Mouse (Mus musculus): ENCODE data around the gene Mfsd6. TPM values are rescaled to one million over a fixed set of nuclear protein-coding genes. Genes with fewer than 3 reads are reported as not detected.
"Not testable (repeated sequence)": the region's sequence is repeated elsewhere in the genome, so short reads cannot be mapped to it uniquely, and the experiment has no call there.

Mfsd6 gene
- polyA plus RNA-seq, 1 experiment from 2014 or later = 11.7 TPM

DNA sequence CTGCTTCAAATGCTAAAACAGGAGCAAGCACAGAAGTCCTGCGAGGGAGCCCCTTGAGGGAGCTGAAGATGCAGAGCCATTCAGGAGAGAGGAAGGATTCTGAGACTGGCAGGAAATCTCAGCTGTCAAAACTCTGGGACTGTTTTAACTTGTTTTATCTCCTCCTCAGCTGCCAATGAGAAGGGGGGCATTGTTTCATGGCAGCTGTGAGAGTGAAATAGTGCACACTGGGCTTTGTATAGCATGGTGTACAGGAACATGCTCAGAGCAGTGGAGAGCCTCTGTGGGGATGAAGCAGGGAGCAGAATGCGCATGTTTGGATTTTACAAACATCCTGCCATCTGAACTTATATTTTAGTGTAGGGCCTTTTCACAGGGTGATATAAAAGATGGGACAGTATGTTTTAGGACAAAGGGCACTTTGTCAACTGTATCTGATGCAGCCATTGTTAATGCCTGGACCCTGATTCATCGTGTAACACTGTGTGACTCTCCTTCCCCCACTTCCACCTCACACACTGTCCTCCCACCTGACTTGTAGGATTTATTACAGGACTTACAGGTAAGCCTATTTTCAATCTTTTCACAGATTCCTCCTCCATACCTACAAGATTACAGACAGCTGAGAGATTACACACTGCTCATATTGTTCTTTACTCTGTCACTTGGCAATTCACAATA, 9.1 kb downstream of the Mfsd6 start:
- WGBS = 54% methylated on average over 3 of the region's 3 CpGs
- no peak overlapping the region for H3K4me3 ChIP-seq (ENCODE audit: low read length)
- H3K36me3 ChIP-seq (ENCODE audit: control insufficient read depth, insufficient read depth, low read length) = no peaks in the 10 kb centered on the region
- no peak overlapping the region for H3K27ac ChIP-seq (ENCODE audit: low read depth, low read length)
- H3K4me2 ChIP-seq (ENCODE audit: low read length) = no peak overlapping the region
- H3K4me1 ChIP-seq (ENCODE audit: control insufficient read depth, insufficient read depth, low read depth, low read length) = peaks cover 12% of the 10 kb centered on the region
- ATAC-seq = 0 out of 2 replicates have a peak, but pooled peaks have one; percentile 18
- no peaks in the 10 kb centered on the region for H3K9me3 ChIP-seq (ENCODE audit: control insufficient read depth, low read length)
- H3K9ac ChIP-seq (ENCODE audit: low read depth, low read length) = no peak overlapping the region
- no peaks in the 10 kb centered on the region for H3K27me3 ChIP-seq (replicated peaks; ENCODE audit: control insufficient read depth, insufficient read depth, low read length)

DNA sequence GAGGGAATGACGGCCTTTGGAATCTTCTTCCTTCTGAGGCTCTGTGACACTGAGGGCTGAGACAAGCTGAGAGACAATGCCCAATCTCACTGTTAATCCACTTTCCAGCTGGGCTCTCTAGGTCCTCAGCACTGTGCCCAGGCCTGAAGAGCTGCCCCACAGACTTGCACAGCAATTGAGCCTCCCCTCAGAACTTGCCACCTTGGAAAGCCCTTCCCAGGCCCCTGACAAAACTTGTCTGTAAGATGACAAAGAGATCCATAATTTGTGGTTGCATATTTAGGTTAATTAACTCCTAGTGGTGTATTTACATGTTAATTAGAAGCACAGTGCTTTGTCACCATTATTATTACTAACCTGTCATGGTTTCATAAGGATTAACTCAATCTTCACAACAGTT, 12.8 kb downstream of the Mfsd6 start:
- Histone ChIP-seq H3K4me1 (ENCODE audit: control insufficient read depth, insufficient read depth, low read depth, low read length) (peaks cover 13% of the 10 kb centered on the region), H3K27ac (ENCODE audit: low read depth, low read length) (no peak overlapping the region; the same call in 1 of the 2 replicates), H3K36me3 (ENCODE audit: control insufficient read depth, insufficient read depth, low read length) (no peaks in the 10 kb centered on the region), H3K27me3 (replicated peaks; ENCODE audit: control insufficient read depth, insufficient read depth, low read length) (no peaks in the 10 kb centered on the region), H3K4me2 (ENCODE audit: low read length) (no peak overlapping the region), H3K4me3 (ENCODE audit: low read length) (no peak overlapping the region), H3K9me3 (ENCODE audit: control insufficient read depth, low read length) (no peaks in the 10 kb centered on the region), H3K9ac (ENCODE audit: low read depth, low read length) (peak overlapping the region; percentile 31)
- peak; percentile 37; the same call in 1 of the 2 replicates for ATAC-seq
- 45% methylated on average over 1 of the region's 1 CpGs for WGBS

DNA sequence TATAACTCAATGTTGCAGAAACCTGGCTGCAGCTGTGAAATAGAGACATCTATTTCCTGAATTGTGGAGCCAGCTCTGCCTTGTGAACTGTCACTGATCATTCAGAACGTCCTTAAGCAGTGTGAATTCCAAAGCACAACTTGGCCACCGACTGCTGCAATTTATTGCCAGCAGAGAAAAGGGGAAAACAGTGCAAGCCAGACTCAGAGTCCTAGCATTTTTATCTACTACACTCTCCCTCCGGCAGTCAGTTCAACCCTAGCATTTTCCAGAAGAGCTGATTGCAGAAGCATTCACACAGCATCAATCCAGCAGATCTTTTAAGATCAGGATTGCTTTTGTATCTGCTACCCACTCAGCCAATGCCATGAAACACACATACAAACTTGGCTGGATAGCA, 13.2 kb downstream of the Mfsd6 start:
- peaks cover 13% of the 10 kb centered on the region for H3K4me1 ChIP-seq (ENCODE audit: control insufficient read depth, insufficient read depth, low read depth, low read length)
- H3K9ac ChIP-seq (ENCODE audit: low read depth, low read length) = peak overlapping the region; percentile 31
- no peaks in the 10 kb centered on the region for H3K9me3 ChIP-seq (ENCODE audit: control insufficient read depth, low read length)
- no peak overlapping the region for H3K4me3 ChIP-seq (ENCODE audit: low read length)
- no peak overlapping the region; the same call in 1 of the 2 replicates for H3K27ac ChIP-seq (ENCODE audit: low read depth, low read length)
- peak; percentile 41; the same call in 1 of the 2 replicates for ATAC-seq
- no peaks in the 10 kb centered on the region for H3K27me3 ChIP-seq (replicated peaks; ENCODE audit: control insufficient read depth, insufficient read depth, low read length)
- H3K36me3 ChIP-seq (ENCODE audit: control insufficient read depth, insufficient read depth, low read length) = no peaks in the 10 kb centered on the region
- H3K4me2 ChIP-seq (ENCODE audit: low read length) = no peak overlapping the region
- WGBS = 23% methylated on average over 3 of the region's 3 CpGs

DNA sequence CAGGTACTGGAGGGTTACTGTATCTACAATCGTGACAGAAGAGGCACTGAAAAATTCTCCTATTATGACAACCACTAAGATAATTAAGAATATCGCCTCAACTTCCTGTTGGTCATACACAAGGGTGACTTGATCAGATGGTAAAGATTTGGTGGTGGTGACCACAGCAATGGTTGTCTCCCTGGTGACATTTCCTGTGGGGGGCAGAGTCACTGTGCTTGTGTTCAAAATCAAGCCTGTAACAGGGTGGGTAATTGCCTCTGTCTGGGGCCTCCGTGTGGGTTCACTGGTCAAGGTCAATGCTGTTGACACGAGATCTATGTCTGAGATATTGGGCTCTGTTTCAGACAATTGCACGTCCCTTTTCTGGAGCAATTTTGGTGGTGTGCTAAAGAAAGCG, 18.5 kb downstream of the Mfsd6 start:
- Histone ChIP-seq H3K4me1 (ENCODE audit: control insufficient read depth, insufficient read depth, low read depth, low read length) (peaks cover 3% of the 10 kb centered on the region; the same call in 1 of the 2 replicates), H3K36me3 (ENCODE audit: control insufficient read depth, insufficient read depth, low read length) (peaks cover 2% of the 10 kb centered on the region; the same call in 1 of the 2 replicates), H3K9me3 (ENCODE audit: control insufficient read depth, low read length) (no peaks in the 10 kb centered on the region), H3K9ac (ENCODE audit: low read depth, low read length) (no peak overlapping the region), H3K27ac (ENCODE audit: low read depth, low read length) (no peak overlapping the region), H3K4me2 (ENCODE audit: low read length) (no peak overlapping the region), H3K27me3 (replicated peaks; ENCODE audit: control insufficient read depth, insufficient read depth, low read length) (no peaks in the 10 kb centered on the region), H3K4me3 (ENCODE audit: low read length) (no peak overlapping the region)
- 85% methylated on average over 6 of the region's 6 CpGs for WGBS
- no peak for ATAC-seq

DNA sequence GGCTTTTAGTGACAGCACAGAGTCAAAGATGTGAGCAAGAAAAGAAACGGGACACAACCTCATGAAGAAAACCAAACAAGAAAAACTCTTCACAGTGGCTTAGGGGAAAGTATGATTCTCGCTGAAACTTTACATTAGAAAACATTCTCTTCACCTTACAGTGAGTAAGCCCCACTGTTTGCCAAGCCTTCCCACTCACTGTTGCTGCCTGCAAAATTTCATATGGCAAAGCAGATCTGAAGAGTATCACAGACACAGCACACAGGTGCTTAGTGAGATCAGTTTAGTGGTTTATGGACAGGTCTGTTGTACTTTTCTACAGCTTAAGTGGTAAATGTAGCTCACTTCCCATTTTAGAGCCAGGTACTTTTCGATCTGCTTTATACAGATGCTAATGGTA, 20.2 kb downstream of the Mfsd6 start:
- H3K27ac ChIP-seq (ENCODE audit: low read depth, low read length) = no peak overlapping the region
- no peaks in the 10 kb centered on the region for H3K4me1 ChIP-seq (ENCODE audit: control insufficient read depth, insufficient read depth, low read depth, low read length)
- no peak for ATAC-seq
- H3K36me3 ChIP-seq (ENCODE audit: control insufficient read depth, insufficient read depth, low read length) = peaks cover 2% of the 10 kb centered on the region; the same call in 1 of the 2 replicates
- H3K4me2 ChIP-seq (ENCODE audit: low read length) = no peak overlapping the region
- H3K27me3 ChIP-seq (replicated peaks; ENCODE audit: control insufficient read depth, insufficient read depth, low read length) = no peaks in the 10 kb centered on the region
- 97% methylated on average over 3 of the region's 3 CpGs for WGBS
- H3K9me3 ChIP-seq (ENCODE audit: control insufficient read depth, low read length) = no peaks in the 10 kb centered on the region
- H3K9ac ChIP-seq (ENCODE audit: low read depth, low read length) = no peak overlapping the region
- no peak overlapping the region for H3K4me3 ChIP-seq (ENCODE audit: low read length)

DNA sequence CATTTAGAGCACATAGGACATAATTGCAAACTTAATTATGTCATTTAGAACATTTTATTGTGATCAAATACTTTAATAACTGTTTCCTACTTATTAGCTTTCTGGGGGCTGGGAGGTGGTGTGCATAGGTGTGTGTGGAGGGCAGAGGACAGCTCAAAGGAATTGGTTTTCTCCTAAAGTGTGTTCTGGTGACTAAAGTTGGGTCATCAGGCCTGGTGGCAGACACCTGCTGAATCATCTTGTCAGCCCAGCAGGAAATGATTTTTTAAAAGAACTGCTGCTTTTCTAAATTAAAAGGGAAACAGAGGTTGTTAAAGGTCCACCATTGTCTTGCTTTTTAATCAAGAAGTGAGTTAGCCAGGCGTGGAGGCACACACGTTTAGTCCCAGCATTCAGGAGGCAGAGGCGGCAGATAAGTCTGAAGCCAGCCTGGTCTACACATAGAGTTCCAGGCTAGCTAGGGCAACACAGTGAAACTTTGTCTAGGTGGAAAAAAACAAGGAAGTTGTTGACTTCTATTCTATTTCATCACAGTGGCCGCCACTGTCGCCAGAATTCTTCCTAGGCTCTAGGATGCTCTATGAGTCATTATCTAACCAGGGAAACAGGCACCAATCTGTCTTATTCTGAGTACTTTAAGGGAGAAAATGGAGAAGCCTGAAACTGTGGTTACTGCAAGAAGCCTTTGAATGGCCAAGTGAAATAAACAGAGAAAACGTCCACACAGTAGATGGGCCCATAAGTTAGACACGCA, 24.3 kb downstream of the Mfsd6 start:
- Histone ChIP-seq H3K36me3 (ENCODE audit: control insufficient read depth, insufficient read depth, low read length) (peaks cover 2% of the 10 kb centered on the region; the same call in 1 of the 2 replicates), H3K4me3 (ENCODE audit: low read length) (no peak overlapping the region), H3K27ac (ENCODE audit: low read depth, low read length) (no peak overlapping the region), H3K9me3 (ENCODE audit: control insufficient read depth, low read length) (no peaks in the 10 kb centered on the region), H3K4me2 (ENCODE audit: low read length) (no peak overlapping the region), H3K27me3 (replicated peaks; ENCODE audit: control insufficient read depth, insufficient read depth, low read length) (no peaks in the 10 kb centered on the region), H3K9ac (ENCODE audit: low read depth, low read length) (no peak overlapping the region), H3K4me1 (ENCODE audit: control insufficient read depth, insufficient read depth, low read depth, low read length) (no peaks in the 10 kb centered on the region)
- WGBS = 81% methylated on average over 7 of the region's 7 CpGs
- ATAC-seq = no peak

DNA sequence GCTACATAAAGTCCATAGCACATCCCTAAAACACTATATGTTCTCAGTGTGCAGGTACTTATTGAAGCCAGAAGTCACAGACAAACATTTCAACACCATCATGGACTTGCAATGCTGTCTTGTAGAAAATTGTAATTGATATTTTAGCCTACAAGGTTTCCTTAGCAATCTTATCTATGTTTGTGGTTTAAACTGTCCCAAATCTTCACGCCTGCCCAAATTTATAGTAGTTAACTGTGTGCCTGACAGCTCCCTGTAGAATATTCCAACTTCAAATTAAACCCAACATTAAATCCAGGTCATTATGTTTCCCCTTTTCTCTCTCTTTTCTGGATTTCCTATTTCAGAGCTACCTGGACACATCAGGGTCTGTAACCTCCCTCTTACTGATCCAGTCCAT, 25.3 kb downstream of the Mfsd6 start:
- Histone ChIP-seq H3K4me2 (ENCODE audit: low read length) (no peak overlapping the region), H3K9ac (ENCODE audit: low read depth, low read length) (no peak overlapping the region), H3K4me1 (ENCODE audit: control insufficient read depth, insufficient read depth, low read depth, low read length) (no peaks in the 10 kb centered on the region), H3K36me3 (ENCODE audit: control insufficient read depth, insufficient read depth, low read length) (no peaks in the 10 kb centered on the region), H3K4me3 (ENCODE audit: low read length) (no peak overlapping the region), H3K9me3 (ENCODE audit: control insufficient read depth, low read length) (no peaks in the 10 kb centered on the region), H3K27me3 (replicated peaks; ENCODE audit: control insufficient read depth, insufficient read depth, low read length) (no peaks in the 10 kb centered on the region), H3K27ac (ENCODE audit: low read depth, low read length) (no peak overlapping the region)
- WGBS = 86% methylated on average over 1 of the region's 1 CpGs
- ATAC-seq = no peak

DNA sequence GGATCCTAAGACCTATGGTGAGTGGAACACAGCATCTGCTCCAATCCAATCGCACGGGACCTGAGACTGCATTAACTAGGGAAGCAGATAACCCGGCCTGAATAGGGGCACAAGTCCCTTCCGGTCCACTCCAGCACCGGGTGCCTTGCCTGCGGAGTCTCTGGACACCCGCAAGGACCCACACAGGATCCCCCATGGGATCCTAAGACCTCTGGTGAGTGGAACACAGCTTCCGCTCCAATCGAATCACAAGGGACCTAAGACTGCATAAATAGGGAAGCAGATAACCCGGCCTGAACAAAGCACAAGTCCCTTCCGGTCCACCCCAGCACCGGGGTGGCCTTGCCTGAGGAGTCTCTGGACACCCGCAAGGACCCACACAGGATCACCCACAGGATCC, 32.8 kb downstream of the Mfsd6 start:
- not testable (repeated sequence) for ATAC-seq; H3K9me3 ChIP-seq (ENCODE audit: control insufficient read depth, low read length); H3K27ac ChIP-seq (ENCODE audit: low read depth, low read length); H3K27me3 ChIP-seq (replicated peaks; ENCODE audit: control insufficient read depth, insufficient read depth, low read length); H3K9ac ChIP-seq (ENCODE audit: low read depth, low read length); H3K4me3 ChIP-seq (ENCODE audit: low read length); H3K4me1 ChIP-seq (ENCODE audit: control insufficient read depth, insufficient read depth, low read depth, low read length); H3K4me2 ChIP-seq (ENCODE audit: low read length); H3K36me3 ChIP-seq (ENCODE audit: control insufficient read depth, insufficient read depth, low read length)
- 96% methylated on average over 13 of the region's 13 CpGs for WGBS

DNA sequence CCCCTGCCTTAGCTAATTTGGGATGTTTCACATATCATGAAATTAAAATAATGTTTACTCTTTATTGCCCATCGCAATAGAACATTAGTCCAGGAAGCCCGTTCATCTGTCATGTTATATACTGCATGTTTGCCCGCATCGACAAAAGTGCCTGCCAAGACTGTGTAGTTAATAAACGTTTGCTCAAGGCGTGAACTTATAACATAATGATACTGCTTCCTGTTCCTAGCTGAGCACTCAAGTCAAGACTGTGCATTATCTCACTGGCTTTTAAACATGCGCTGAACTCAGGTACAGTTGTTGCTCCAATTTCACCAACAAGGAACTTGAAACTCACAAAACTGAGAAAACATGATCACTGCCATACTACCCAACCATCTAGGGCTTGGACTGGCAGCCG, 39.6 kb downstream of the Mfsd6 start:
- Histone ChIP-seq H3K27ac (ENCODE audit: low read depth, low read length) (no peak overlapping the region), H3K4me3 (ENCODE audit: low read length) (no peak overlapping the region), H3K4me1 (ENCODE audit: control insufficient read depth, insufficient read depth, low read depth, low read length) (no peaks in the 10 kb centered on the region), H3K27me3 (replicated peaks; ENCODE audit: control insufficient read depth, insufficient read depth, low read length) (no peaks in the 10 kb centered on the region), H3K9me3 (ENCODE audit: control insufficient read depth, low read length) (no peaks in the 10 kb centered on the region), H3K36me3 (ENCODE audit: control insufficient read depth, insufficient read depth, low read length) (no peaks in the 10 kb centered on the region), H3K4me2 (ENCODE audit: low read length) (no peak overlapping the region), H3K9ac (ENCODE audit: low read depth, low read length) (no peak overlapping the region)
- 92% methylated on average over 8 of the region's 8 CpGs for WGBS
- ATAC-seq = no peak
